Mouse (Mus musculus): ENCODE measurements around the gene Gng4. TPM values are rescaled to one million over a fixed set of nuclear protein-coding genes. Genes with fewer than 3 reads are reported as not detected.

Gene Gng4
- under 1 TPM; 0.35 to 0.65 TPM for polyA plus RNA-seq (2017; shearing (Covaris generic))

GRCm38 (mm10) chr13:13783894-13784419 is at the start of gene Gng4:
TSS of gene Gng4 (plus strand) at chr13:13784059.

Other genes starting within 250 kb of the Gng4 start
- 10 to 100 TPM in 1 of 2 experiments, 1 to 10 TPM in 1; 7.8 to 27.1 TPM for gene Lyst, start 193.7 kb upstream of the Gng4 start, polyA plus RNA-seq (2017; shearing (Covaris generic))
- gene B3galnt2, start 170.4 kb downstream of the Gng4 start, polyA plus RNA-seq (2017; shearing (Covaris generic)) = 10 to 100 TPM; 41.6 to 57.0 TPM

All from inflammation-experienced regulatory T-cells (primary cell).